Mouse (Mus musculus): Measurements from ENCODE around the gene Gm10490. TPM values are rescaled to one million over a fixed set of nuclear protein-coding genes. Genes with fewer than 3 reads are reported as not detected.
"Not testable (repeated sequence)": the region's sequence is repeated elsewhere in the genome, so short reads cannot be mapped to it uniquely, and the experiment has no call there.

Gene Gm10490
- polyA plus RNA-seq (2016; fragmentation: Nextera tagmentation; extraction: Ambion mirVana): not detected in 2 replicates

- peaks cover 19% of the 10 kb centered on the region for H3K36me3 ChIP-seq
- H3K4me1 ChIP-seq; H3K4me3 ChIP-seq; H3K9me3 ChIP-seq (replicated peaks); DNase-seq (ENCODE audit: low spot score); H3K27me3 ChIP-seq (ENCODE audit: low read depth, poor library complexity, severe bottlenecking); H3K27ac ChIP-seq: not testable (repeated sequence)
- 88% methylated on average over 4 of the region's 4 CpGs for WGBS
These were observed at the start of gene Gm10490 for GRCm38 (mm10) chrX:7909242-7909641. Gm10490 (plus strand) TSS chrX:7909542.

- no peaks in the 10 kb centered on the region for H3K27me3 ChIP-seq (ENCODE audit: low read depth, poor library complexity, severe bottlenecking)
- 88% methylated on average over 1 of the region's 1 CpGs for WGBS
These were observed 46.2 kb upstream of the Gm10490 start for GRCm38 (mm10) chrX:7863181-7863580.

GRCm38 (mm10) chrX:7864551-7864950 lies 44.8 kb upstream of the Gm10490 start:
- H3K4me1 ChIP-seq: no peaks in the 10 kb centered on the region
- no peak overlapping the region for H3K27ac ChIP-seq
- H3K4me3 ChIP-seq: no peak overlapping the region
- peaks cover 24% of the 10 kb centered on the region for H3K36me3 ChIP-seq
- no peak for DNase-seq (ENCODE audit: low spot score)
- WGBS: 85% methylated on average over 3 of the region's 3 CpGs
- H3K9me3 ChIP-seq (replicated peaks): no peaks in the 10 kb centered on the region
- no peaks in the 10 kb centered on the region for H3K27me3 ChIP-seq (ENCODE audit: low read depth, poor library complexity, severe bottlenecking)

More at GRCm38 (mm10) chrX:7863181-7863580, 46.2 kb upstream of the Gm10490 start:
- H3K9me3 ChIP-seq (replicated peaks): no peaks in the 10 kb centered on the region
- H3K27ac ChIP-seq: no peak overlapping the region
- no peaks in the 10 kb centered on the region for H3K4me1 ChIP-seq
- no peak overlapping the region for H3K4me3 ChIP-seq
- H3K36me3 ChIP-seq: peaks cover 29% of the 10 kb centered on the region
- no peak for DNase-seq (ENCODE audit: low spot score)

GRCm38 (mm10) chrX:7865343-7865742 lies 44.0 kb upstream of the Gm10490 start:
- no peaks in the 10 kb centered on the region for H3K4me1 ChIP-seq
- DNase-seq (ENCODE audit: low spot score): no peak
- 78% methylated on average over 2 of the region's 2 CpGs for WGBS

GRCm38 (mm10) chrX:7865786-7866185 lies 43.6 kb upstream of the Gm10490 start:
- Histone ChIP-seq H3K27ac (no peak overlapping the region), H3K4me3 (no peak overlapping the region), H3K36me3 (peaks cover 16% of the 10 kb centered on the region), H3K4me1 (no peaks in the 10 kb centered on the region), H3K27me3 (ENCODE audit: low read depth, poor library complexity, severe bottlenecking) (no peaks in the 10 kb centered on the region), H3K9me3 (replicated peaks) (no peaks in the 10 kb centered on the region)
- DNase-seq (ENCODE audit: low spot score): no peak
- 69% methylated on average over 2 of the region's 2 CpGs for WGBS

More at GRCm38 (mm10) chrX:7865343-7865742, 44.0 kb upstream of the Gm10490 start:
- no peaks in the 10 kb centered on the region for H3K27me3 ChIP-seq (ENCODE audit: low read depth, poor library complexity, severe bottlenecking)
- H3K9me3 ChIP-seq (replicated peaks): no peaks in the 10 kb centered on the region
- H3K4me3 ChIP-seq: no peak overlapping the region
- H3K27ac ChIP-seq: no peak overlapping the region
- H3K36me3 ChIP-seq: peaks cover 18% of the 10 kb centered on the region

- Histone ChIP-seq H3K9me3 (replicated peaks) (no peaks in the 10 kb centered on the region), H3K4me1 (no peaks in the 10 kb centered on the region), H3K27ac (no peak overlapping the region), H3K36me3 (peaks cover 25% of the 10 kb centered on the region), H3K27me3 (ENCODE audit: low read depth, poor library complexity, severe bottlenecking) (no peaks in the 10 kb centered on the region), H3K4me3 (no peak overlapping the region)
- DNase-seq (ENCODE audit: low spot score): no peak
- WGBS: 93% methylated on average over 1 of the region's 1 CpGs
These were observed 42.2 kb upstream of the Gm10490 start for GRCm38 (mm10) chrX:7867141-7867540.

GRCm38 (mm10) chrX:7868506-7868905 lies 40.8 kb upstream of the Gm10490 start:
- WGBS: 52% methylated on average over 2 of the region's 2 CpGs
- H3K36me3 ChIP-seq: peaks cover 39% of the 10 kb centered on the region
- no peaks in the 10 kb centered on the region for H3K27me3 ChIP-seq (ENCODE audit: low read depth, poor library complexity, severe bottlenecking)
- no peaks in the 10 kb centered on the region for H3K9me3 ChIP-seq (replicated peaks)
- no peak overlapping the region for H3K4me3 ChIP-seq
- no peak for DNase-seq (ENCODE audit: low spot score)
- H3K4me1 ChIP-seq: no peaks in the 10 kb centered on the region
- H3K27ac ChIP-seq: no peak overlapping the region

- Histone ChIP-seq H3K27ac (no peak overlapping the region), H3K4me3 (no peak overlapping the region), H3K36me3 (peaks cover 51% of the 10 kb centered on the region), H3K9me3 (replicated peaks) (no peaks in the 10 kb centered on the region), H3K27me3 (ENCODE audit: low read depth, poor library complexity, severe bottlenecking) (no peaks in the 10 kb centered on the region), H3K4me1 (no peaks in the 10 kb centered on the region)
- 53% methylated on average over 3 of the region's 3 CpGs for WGBS
- no peak for DNase-seq (ENCODE audit: low spot score)
These were observed 39.5 kb upstream of the Gm10490 start for GRCm38 (mm10) chrX:7869826-7870225.

- WGBS: 16% methylated on average over 37 of the region's 38 CpGs
- H3K27ac ChIP-seq: peak within 1 kb of the TSS; percentile 62; the same call in 1 of the 2 replicates
- H3K9me3 ChIP-seq (replicated peaks): no peaks in the 10 kb centered on the region
- peak within 1 kb of the TSS; percentile 60 for H3K4me3 ChIP-seq
- peaks cover 6% of the 10 kb centered on the region; the same call in 1 of the 2 replicates for H3K4me1 ChIP-seq
- DNase-seq (ENCODE audit: low spot score): peak; percentile 83
- H3K27me3 ChIP-seq (ENCODE audit: low read depth, poor library complexity, severe bottlenecking): peaks cover 4% of the 10 kb centered on the region; the same call in 1 of the 2 replicates
- peaks cover 21% of the 10 kb centered on the region for H3K36me3 ChIP-seq
These were observed 31.3 kb upstream of the Gm10490 start, which contains the start of gene Pim2 for GRCm38 (mm10) chrX:7878007-7878419. Pim2 (plus strand) TSS chrX:7878262.

GRCm38 (mm10) chrX:7878495-7878894 lies 30.8 kb upstream of the Gm10490 start:
- H3K36me3 ChIP-seq: peaks cover 16% of the 10 kb centered on the region
- H3K27ac ChIP-seq: peak overlapping the region; percentile 62; the same call in 1 of the 2 replicates
- WGBS: 9% methylated on average over 20 of the region's 21 CpGs
- peaks cover 4% of the 10 kb centered on the region; the same call in 1 of the 2 replicates for H3K27me3 ChIP-seq (ENCODE audit: low read depth, poor library complexity, severe bottlenecking)
- H3K4me1 ChIP-seq: peaks cover 6% of the 10 kb centered on the region; the same call in 1 of the 2 replicates
- no peaks in the 10 kb centered on the region for H3K9me3 ChIP-seq (replicated peaks)
- peak; percentile 31 for DNase-seq (ENCODE audit: low spot score)
- peak overlapping the region; percentile 60 for H3K4me3 ChIP-seq

- DNase-seq (ENCODE audit: low spot score): peak; percentile 57
- Histone ChIP-seq H3K27ac (no peak overlapping the region), H3K4me3 (peak overlapping the region; percentile 27), H3K27me3 (ENCODE audit: low read depth, poor library complexity, severe bottlenecking) (peaks cover 4% of the 10 kb centered on the region; the same call in 1 of the 2 replicates), H3K9me3 (replicated peaks) (no peaks in the 10 kb centered on the region), H3K36me3 (peaks cover 4% of the 10 kb centered on the region; the same call in 1 of the 2 replicates), H3K4me1 (peaks cover 6% of the 10 kb centered on the region; the same call in 1 of the 2 replicates)
- 20% methylated on average over 11 of the region's 11 CpGs for WGBS
These were observed 29.5 kb upstream of the Gm10490 start for GRCm38 (mm10) chrX:7879819-7880218.

GRCm38 (mm10) chrX:7883841-7884567 lies 25.3 kb upstream of the Gm10490 start, which contains the start of gene Slc35a2:
Slc35a2 (plus strand) TSS chrX:7884028.
- Histone ChIP-seq H3K36me3 (peaks cover 9% of the 10 kb centered on the region; the same call in 1 of the 2 replicates), H3K4me3 (peak within 1 kb of the TSS; percentile 64)
- 14% methylated on average over 49 of the region's 49 CpGs for WGBS

GRCm38 (mm10) chrX:7898211-7898610 lies 11.1 kb upstream of the Gm10490 start:
- no peaks in the 10 kb centered on the region for H3K27me3 ChIP-seq (ENCODE audit: low read depth, poor library complexity, severe bottlenecking)
- 0 out of 2 replicates have a peak, but pooled peaks cover 4% of the 10 kb centered on the region for H3K4me1 ChIP-seq
- H3K27ac ChIP-seq: peak overlapping the region; percentile 86; the same call in 1 of the 2 replicates
- no peak for DNase-seq (ENCODE audit: low spot score)
- H3K9me3 ChIP-seq (replicated peaks): no peaks in the 10 kb centered on the region
- peak overlapping the region; percentile 64 for H3K4me3 ChIP-seq
- 28% methylated on average over 13 of the region's 13 CpGs for WGBS
- peaks cover 40% of the 10 kb centered on the region for H3K36me3 ChIP-seq

More at GRCm38 (mm10) chrX:7883841-7884567, 25.3 kb upstream of the Gm10490 start, which contains the start of gene Slc35a2:
- Histone ChIP-seq H3K27ac (peak within 1 kb of the TSS; percentile 78), H3K27me3 (ENCODE audit: low read depth, poor library complexity, severe bottlenecking) (no peaks in the 10 kb centered on the region), H3K9me3 (replicated peaks) (no peaks in the 10 kb centered on the region), H3K4me1 (no peaks in the 10 kb centered on the region)
- DNase-seq (ENCODE audit: low spot score): peak; percentile 79
